Mouse (Mus musculus): Measurements from ENCODE around the gene 1520401A03Rik.

The 1520401A03Rik gene

DNA sequence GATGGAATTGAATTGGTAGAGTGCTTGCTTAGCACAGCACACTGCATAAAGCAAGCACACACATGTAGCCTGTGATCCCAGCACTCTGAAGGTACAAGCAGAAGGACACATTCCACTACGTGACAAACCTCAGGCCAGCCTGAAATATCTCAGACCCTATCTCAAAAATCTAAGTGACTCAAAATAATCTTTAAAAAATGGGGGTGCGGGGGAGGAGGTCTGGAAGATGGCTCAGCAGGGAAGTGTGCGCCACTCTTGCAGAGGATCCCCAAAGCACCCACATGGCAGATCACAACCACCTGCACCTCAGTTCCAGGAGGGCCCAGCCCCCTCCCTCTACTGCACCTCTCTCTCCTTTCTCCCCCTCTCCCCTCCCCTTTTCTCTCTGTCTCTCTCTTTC lies 51.1 kb downstream of the 1520401A03Rik start:
- in situ Hi-C loops (cut with MboI, MseI), result no loop called here

DNA sequence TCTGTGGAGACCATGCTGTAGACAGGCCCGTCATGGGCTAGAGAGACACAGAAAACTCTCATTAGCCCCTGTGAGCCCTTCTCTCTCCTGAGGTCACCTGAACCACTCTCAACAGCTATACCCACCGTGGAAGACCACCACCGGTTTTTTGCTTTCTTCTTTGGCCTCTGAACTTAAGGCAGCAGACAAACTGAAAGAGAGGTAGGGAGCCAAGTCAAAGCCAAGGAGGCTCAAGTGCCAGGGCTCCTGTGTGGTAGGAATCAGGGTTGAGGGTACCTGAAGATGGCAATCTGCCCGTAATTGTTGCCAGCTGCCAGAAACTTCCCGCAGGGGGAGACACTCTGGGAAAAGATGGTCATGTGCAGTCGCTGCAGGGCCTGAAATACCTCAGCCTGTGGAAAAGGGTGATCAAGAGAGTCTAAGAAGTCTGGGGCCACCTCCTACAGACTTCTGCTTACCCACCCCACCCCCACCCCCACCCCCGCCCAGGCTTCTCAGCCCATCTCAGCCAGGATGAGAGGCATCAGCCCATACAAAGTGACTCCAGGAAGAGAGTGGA lies 52.0 kb downstream of the 1520401A03Rik start:
- in situ Hi-C loops (cut with MboI, MseI), result no loop called here

DNA sequence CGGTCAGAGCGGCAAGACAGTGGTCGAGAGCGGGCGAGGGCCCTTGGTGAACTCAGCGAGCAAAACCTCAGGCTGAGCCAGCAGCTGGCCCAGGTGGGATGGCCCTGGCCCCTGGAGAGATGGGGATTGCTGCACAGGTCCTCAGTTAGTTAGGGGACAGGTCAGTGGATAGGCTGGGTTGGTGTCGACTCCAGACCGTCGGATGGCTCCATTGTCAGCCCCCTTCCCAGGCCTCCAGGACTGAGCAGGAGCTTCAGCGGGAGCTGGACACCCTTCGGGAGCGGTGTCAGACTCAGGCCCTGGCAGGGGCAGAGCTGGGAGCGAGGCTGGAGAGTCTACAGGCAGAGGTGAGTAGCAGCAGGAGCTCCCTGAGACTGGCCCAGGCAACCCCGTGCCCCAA lies 57.1 kb downstream of the 1520401A03Rik start:
- in situ Hi-C loops (cut with MboI, MseI), result loop anchor here (5.0 kb wide), 1 partner anchor 42 kb away; no protein-coding TSS in a partner anchor

GRCm38 (mm10) chr17:23664556-23665021 lies 58.0 kb downstream of the 1520401A03Rik start:
- in situ Hi-C loops (cut with MboI, MseI), result loop anchor here (5.0 kb wide), 1 partner anchor 43 kb away; no protein-coding TSS in a partner anchor

GRCm38 (mm10) chr17:23661526-23661925 lies 61.1 kb downstream of the 1520401A03Rik start:
- in situ Hi-C loops (cut with MboI, MseI), result no loop called here

- in situ Hi-C loops (cut with MboI, MseI), result no loop called here
Measured at GRCm38 (mm10) chr17:23660876-23661200, 61.7 kb downstream of the 1520401A03Rik start.

DNA sequence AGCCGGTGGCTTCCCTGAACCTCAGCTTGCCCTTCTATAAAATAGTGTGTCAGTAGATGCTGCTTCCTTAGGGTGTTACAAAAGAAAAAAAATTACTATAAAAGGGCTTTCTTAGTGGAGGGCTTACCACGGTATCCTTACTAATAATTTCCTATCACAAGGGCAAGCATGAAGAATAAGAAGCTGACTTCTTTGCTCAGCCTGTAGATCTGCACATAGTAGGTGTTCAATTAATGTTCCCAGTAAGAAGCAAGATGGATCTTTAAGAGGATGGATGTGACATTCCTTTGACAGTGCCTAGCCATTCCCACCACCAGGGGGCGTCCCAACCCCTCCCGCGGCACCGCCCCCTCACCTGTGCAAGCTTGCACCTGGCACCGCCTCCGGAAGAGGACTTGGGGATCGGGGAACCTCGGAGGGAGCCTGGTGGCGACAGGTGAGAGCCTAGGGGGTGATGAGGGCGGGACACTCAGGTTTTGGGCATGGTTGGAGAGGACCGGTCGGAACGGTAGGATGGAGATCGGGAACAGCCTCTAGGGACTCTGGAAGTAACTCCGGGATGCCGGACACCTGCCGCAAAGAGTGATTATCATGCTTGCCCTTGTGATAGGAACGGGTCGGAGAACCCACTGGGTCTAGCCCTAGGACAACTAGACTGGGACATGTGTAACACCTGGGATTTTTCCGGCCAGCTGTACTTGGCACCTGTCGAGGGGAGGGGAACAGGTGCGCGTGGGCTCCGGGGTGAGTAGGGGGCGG lies 62.3 kb downstream of the 1520401A03Rik start, which contains the start of gene Bicdl2:
Gene Bicdl2 (plus strand): TSS at position 390 of the 759 bp plus-strand sequence.
- in situ Hi-C loops (cut with MboI, MseI), result no loop called here

- in situ Hi-C loops (cut with MboI, MseI), result no loop called here
Measured at GRCm38 (mm10) chr17:23658450-23658849, 64.1 kb downstream of the 1520401A03Rik start.
